Mouse (Mus musculus): ENCODE data around the gene Ms4a2.

The Ms4a2 gene

DNA sequence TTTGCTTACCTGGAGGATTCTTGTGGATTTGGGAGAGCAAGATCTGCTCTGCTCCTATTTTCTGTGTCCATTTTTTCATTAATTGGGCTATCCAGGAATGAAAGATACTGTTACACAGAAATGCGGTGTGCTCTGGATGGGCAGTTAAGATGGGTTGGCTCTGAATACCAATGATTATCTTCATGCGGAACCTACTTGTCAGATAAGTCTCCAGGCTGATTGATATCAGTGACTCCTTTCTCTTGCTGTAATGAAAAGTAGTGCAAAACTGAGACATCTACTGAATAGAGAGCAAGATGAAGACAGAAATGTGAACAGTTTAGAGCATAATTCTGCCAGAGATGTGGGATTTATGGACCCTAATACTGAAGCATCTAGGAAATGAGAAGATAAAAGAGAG is at the start of gene Ms4a2:
Gene Ms4a2, minus strand, starts transcription at position 169 of the 400 bp plus-strand sequence.
- DNase-seq (ENCODE audit: low read depth, low spot score) = no peak

DNA sequence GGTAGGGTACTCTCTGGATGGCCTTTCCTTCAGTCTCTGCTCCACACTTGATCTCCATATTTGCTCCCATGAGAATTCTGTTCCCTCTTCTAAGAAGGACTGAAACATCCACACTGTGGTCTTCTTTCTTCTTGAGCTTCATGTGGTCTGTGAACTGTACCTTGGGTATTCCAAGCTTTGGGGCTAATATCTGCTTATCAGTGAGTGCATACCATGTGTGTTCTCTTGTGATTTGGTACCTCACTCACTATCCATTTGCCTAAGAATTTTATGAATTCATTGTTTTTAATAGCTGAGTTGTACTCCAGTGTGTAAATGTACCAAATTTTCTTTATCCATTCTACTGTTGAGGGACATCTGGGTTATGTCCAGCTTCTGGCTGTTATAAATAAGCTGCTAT is 38.0 kb upstream of the Ms4a2 start:
- DNase-seq (ENCODE audit: low read depth, low spot score) = no peak

DNA sequence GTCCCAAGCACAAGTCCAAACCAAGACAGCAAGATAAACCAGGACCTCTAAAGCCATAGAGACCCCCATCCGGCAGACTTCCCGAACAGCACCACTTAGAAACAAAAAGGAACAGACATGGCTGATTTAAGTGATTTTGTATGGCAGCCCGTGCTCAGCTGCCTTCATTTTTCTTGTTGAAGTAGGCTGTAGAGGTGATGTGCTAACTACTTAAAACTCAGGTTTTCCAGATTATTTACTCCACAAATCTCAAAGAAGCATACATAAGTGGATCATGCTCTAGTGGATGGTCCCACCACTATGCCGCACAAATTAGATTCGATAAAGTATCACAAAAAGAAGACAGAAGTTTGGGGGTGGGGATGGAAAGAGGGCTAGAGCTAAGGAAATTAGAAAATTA is 36.9 kb upstream of the Ms4a2 start, which contains the start of gene Oosp2:
Gene Oosp2, minus strand, starts transcription at position 101 of the 400 bp plus-strand sequence.
- no peak for DNase-seq (ENCODE audit: low read depth, low spot score)

DNA sequence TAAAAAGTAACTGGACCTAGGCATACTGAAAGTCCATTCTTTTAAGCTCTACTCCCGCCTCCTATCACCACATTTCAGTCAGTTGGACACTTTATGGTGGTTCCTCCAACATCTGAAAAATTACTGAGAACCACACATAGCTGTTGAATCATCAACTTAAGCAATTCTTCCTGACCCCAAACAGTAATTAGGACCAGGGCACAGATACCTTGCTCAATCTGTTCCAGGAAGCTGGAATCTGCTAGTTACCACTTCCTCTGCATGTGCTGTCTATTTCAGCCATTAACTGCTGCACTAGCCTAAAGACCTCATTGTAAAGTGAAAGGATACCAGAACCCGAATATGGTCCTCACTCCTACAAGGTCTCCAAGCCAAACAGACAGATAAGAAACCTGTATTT is 35.6 kb upstream of the Ms4a2 start:
- peak; percentile 3 for DNase-seq (ENCODE audit: low read depth, low spot score)

DNA sequence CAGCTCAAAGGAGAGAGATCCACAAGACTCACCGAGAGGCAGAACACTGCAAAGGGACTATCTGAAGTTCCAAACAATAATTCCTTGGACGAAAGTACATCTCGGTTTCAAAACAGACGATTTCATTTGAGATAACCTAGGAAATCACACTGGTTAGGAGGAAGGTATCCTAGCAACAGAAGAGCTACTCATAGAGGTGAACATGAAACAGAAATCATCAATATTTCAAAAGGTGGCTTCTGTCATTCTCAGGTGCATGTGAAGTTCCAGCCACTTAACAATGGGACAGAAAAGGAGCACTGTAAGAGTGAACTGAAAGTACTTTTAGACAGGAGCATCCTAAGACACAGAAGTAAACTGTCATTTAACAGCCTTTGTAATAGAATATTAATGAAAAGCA is 26.0 kb upstream of the Ms4a2 start:
- no peak for DNase-seq (ENCODE audit: low read depth, low spot score)

DNA sequence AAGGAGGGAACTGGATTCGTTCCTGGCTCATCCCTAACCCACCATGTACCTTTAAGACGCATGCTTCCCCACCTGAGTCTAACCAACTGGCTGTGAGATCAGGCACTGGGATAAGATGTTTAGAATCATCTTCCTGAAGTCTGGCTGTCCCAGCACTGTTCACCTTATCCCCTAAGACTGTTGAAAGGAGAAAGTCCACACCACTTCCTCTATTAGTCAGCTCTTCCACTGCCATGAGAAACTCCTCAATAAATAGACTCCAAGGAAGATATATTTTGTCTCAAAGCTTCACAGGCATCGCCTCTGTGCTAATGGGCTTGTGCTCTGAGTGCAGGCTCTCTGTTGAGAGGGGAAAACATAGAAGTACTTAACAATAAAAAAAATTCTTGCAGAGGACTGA is 22.6 kb upstream of the Ms4a2 start:
- no peak for DNase-seq (ENCODE audit: low read depth, low spot score)

DNA sequence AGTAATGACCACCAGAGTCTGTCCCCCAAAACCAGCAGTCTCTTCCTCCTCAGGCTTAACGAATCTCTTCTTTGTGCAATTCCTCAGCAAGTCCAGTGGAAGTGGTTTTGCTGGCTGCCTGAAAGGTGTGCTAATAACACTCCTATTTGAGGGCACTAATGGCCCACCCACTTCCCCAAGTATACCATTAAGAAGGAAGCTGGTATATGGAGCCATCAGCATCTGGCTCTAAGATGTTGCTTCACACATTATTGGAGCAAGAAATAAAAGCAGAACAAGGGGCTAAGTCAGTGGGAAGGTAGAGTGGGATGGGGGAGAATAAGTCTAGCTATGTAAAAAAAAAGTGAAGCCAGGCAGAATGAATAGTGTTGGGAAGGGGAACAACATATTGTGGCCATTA is 17.2 kb upstream of the Ms4a2 start, which contains the start of gene Ms4a3:
Gene Ms4a3, minus strand, starts transcription at position 120 of the 400 bp plus-strand sequence.
- DNase-seq (ENCODE audit: low read depth, low spot score) = no peak

DNA sequence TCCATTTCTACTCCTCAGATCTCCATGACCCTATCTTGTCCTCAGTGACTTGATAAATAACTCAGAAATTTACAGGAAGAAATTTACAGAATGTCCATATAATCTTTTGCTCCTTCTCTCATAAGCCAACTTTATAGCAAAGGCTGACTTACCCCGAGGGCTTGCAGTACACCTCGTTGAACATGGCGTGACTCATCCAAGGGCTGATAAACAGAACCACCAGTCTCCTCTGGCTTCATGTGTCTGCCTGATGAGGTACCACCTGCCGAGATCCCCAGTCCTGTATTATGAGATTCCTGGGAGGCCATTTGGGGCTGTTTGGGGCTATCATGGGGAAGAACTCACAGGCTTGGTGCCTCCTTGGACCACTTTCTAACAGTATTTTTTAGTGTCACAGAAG is 15.5 kb upstream of the Ms4a2 start:
- peak; percentile 9 for DNase-seq (ENCODE audit: low read depth, low spot score)

DNA sequence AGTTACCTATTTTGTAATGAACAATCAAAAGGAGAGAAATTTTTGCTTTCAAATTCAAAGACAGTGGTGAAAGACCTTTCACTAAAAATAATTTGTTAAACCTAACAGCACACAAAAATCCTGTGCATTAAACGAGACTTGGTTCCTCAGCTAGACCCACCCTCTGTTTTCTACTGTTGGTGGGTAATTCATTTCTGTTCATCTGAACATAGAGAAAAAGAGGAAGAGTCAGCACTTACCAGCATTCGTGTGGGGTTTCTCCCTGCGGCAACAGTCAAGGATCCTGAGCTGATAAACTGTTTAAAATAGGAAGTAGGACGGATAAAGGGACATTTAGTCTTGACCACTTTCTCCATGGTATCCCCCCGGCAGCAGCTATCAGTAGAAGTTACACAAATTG is 12.1 kb upstream of the Ms4a2 start:
- no peak for DNase-seq (ENCODE audit: low read depth, low spot score)

DNA sequence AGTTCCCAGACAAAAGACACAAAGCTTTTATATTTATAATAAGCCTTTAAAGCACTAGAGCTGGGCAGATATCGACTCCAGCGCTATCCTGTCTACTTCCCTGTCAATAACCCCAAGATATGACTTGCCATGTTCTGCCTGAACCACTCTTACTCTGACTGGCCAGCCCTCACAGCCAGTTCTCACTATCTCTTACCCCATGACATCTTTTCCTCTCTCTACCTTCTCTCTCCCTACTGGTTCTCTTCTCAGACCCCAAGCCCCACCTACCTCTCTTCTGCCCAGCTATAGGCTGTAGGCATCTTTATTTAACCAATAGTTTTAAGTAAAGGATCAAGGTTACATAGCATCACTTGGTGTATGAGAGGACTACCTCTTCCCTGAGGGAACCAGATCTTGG is 10.8 kb upstream of the Ms4a2 start:
- no peak for DNase-seq (ENCODE audit: low read depth, low spot score)

DNA sequence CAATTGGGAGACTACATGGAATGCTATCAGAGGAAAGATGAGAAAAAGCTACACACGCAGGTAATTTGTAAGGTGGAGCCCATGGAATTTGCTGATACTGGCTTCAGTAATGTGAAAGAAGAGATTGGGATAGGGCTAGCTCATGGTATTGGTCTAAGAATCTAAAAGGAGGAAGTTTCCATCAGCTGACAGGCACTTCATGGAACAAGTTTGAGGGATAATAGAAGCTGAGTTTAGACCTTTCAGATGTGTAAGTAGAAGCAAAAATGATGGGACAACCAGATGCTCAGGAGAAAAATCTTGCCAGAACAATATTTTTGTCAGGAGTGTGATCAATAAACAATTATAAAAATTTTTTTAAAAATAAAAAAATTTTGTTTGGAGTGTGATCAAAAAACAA is 10.2 kb upstream of the Ms4a2 start:
- DNase-seq (ENCODE audit: low read depth, low spot score) = no peak

DNA sequence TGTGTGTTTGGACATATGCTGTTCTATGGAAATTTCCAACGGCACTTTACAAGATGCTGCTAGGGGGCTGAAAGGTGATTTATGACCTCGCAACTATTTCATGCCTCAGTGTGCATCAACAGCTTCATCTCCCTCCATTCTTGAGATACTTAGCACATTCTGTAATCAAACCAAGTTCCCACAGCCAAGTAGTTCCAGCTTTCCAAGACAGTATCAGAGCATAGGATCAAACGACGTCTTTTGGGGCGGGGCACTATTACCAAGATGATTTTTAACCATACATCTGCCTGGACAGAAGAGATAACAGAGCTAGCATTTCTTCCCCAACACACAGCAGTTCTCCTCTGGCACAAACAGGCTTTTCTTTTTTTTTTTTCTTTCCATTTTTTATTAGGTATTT is 1.7 kb upstream of the Ms4a2 start:
- DNase-seq (ENCODE audit: low read depth, low spot score) = no peak

DNA sequence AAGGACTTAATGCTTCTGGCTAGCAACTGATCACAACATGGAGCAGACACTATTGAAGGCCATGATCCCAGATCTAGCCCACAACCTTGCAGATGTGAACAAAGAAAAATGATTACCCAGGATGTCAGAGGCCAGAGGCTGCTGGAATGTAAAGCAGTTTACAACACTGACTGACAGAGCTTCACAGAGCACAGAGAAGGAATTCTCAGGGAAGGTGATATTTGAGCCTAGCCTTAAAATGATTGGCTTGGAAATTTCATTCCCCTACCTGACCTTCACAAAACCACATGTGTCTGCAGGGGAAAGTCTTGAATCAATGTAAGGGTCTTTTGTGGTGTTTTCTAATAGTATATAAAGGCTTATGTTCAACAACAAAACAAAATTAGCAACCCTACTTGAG is 1.3 kb upstream of the Ms4a2 start:
- DNase-seq (ENCODE audit: low read depth, low spot score) = no peak

DNA sequence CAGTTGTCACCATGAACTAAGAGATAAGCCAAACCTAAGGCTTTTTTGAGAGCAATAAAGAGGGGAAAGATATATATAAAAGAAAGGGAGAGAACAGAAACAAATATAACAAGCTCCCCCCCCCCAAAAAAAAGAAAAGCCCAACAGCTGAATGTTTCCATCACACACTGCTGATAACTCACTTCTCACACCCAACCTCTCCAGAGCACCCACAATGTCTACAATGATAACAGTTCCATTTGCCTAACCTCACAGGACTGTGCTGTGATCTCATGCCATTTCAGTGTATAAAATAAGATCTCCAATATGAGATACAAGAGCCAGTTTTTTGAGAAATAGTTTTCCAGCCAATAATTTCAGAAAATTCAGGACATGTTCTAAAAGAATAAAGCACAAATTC is 5.5 kb downstream of the Ms4a2 start:
- no peak for DNase-seq (ENCODE audit: low read depth, low spot score)

DNA sequence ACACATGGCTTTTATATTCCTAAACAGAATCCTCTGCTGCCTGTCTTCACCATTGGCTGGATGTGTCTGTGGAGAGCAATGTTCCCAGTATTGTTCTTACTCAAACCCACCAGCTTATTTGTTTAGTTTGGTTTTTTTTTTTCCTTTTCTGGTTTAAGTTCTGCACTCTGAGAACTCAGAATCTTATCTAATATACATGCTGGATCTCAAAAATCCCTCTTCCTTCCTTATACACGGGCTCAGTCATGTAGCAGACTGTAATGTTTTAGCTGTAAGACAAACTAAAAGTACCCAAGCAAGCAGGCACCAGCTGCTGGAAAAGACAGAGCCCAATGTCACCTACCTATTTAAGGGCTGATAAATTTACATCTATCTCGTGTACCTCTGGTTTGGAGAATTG is 8.7 kb downstream of the Ms4a2 start:
- DNase-seq (ENCODE audit: low read depth, low spot score) = no peak

DNA sequence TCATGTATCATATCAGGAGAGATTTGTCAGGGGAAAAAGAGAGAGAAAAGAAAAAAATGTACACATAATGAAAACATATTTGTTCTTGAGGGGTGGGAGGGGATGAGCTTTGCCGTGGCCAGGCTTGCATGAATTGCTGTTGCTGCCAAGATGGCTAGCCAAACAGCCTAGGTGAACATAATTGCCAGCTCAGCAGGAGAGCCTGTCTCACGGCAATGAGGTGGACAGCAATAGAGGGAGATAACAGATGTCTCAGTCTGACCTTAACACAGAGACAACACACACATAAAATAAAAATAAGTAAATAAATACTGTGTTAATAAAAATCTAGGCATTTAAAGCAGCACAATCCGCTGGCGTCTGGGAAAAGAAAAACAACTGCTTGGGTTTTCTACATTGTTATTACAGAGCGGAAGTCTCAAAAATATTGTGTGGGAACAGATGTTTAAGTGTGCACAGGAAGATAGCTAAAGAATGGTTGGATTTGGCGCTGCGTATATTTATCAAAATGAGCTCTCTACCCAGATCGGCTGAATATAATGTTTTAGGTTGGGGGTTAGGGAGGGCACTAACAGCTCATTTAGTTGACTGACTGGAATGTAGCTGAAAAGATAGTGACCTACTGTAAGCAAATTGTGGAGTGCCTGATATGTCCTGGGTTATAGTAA is 9.6 kb downstream of the Ms4a2 start:
- no peak for DNase-seq (ENCODE audit: low read depth, low spot score)

DNA sequence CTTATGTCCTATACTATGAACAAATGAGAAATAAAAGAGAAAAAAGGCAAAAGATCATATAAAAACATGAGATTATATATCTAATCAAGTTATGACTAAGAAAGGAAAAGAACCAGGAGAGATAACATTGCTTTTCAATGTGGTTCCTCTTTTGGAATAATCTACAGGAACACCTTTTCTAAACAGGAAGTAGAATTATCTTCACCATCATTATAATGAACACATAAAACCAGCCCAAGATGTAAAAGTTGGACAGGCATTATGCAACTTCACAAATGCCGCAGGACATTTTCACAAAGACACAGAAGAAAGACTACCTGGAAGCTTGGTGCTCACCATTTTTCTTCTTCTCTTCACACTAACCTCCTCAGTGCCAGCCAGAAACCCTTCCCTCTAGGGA is 10.4 kb downstream of the Ms4a2 start:
- DNase-seq (ENCODE audit: low read depth, low spot score) = no peak

DNA sequence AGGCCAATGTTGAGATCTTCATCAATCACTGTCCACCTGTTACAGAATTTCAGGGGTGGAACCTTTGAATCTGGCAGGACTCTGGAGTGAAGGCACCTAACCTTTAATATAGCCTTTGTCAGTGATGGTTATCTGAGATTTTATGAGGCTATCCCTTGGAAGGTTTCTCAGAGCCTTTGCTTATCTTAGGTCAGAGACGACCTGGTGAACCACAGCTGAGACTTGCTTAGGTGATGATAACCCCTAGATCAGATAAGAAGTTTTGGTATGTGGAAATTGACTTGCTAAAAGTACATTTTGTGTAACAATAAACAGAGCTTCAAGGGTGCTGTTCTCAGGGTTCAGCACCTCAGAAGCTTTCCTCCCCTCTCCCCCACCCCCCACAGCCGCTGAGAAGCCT is 11.2 kb downstream of the Ms4a2 start:
- no peak for DNase-seq (ENCODE audit: low read depth, low spot score)

DNA sequence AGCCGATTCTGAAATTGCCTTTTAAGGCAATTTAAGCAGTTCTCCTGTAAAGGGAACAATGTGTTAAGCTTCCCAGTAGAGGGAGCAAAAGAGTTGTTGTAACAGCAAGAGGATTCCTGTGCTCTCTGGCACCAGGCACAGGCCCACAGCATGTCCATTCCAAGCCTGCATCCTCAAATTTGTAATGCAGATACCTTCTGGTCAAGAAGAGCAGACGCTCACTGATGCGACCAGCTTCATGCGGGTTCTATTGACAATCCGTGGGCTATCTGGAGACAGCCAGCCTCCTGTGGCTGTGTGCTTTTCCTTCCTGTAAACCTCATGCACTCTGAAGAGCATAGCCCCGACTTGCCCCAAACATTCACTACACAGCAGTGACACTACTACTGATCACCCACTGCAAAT is 12.0 kb downstream of the Ms4a2 start:
- peak; percentile 66 for DNase-seq (ENCODE audit: low read depth, low spot score)

DNA sequence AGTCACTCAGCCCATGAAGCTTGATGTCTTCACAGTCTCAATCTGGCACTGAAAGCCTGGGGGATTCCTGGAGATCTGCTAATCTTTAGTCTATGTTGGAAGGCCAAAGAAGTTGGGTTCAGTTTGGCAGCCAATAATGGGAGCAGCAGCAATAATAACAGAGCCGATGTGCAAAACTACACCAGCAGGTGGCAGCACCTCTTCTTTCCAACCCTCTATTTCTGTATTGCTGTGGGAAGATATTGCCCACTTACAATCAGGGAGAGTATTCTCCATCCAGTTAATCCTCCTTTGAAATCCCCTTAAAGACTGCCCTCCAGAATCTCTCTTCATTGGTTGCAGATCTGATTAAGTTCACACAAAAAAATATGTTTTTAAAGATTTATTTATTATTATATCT is 15.3 kb downstream of the Ms4a2 start:
- peak; percentile 74 for DNase-seq (ENCODE audit: low read depth, low spot score)

DNA sequence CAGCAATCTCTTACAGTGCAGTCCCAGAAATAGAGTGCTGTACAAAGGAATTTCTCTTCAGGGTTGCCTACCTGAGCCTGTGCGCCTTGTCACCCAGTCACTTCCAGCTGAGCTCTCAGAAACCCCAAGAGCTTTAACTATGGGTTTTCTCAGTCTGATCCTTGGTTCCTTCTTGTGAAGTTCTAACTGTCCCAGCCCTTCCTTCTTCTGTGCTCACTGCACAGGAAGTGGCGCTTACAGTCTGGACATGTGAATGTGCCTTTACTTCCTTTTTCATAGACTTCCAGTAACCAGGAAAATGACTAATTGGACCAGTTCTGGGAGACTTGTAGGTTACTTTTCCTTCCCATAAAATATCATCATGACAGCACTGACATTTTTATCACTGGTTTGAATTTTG is 18.9 kb downstream of the Ms4a2 start, which contains the start of gene Ms4a6d:
Gene Ms4a6d, minus strand, starts transcription at position 247 of the 400 bp plus-strand sequence.
- DNase-seq (ENCODE audit: low read depth, low spot score) = no peak

DNA sequence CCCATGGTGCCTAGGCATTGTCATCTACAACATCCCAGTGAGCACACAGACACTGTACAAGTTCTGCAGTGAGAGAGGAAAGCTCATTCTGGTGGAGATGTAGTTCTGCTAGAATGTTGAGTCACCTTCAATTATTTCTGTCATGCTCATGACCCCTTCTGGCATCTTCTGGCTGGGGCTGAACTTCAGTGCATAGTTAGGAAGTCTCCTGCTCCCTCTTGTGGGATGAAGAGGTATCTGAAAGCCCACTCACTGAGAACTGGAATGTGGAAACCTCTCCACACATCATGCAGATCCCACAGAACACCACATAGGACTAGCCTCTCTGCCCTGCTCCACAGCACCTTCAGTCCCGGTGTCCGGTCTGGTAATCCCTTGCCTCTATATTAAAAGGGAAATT is 21.5 kb downstream of the Ms4a2 start:
- peak; percentile 72 for DNase-seq (ENCODE audit: low read depth, low spot score)

DNA sequence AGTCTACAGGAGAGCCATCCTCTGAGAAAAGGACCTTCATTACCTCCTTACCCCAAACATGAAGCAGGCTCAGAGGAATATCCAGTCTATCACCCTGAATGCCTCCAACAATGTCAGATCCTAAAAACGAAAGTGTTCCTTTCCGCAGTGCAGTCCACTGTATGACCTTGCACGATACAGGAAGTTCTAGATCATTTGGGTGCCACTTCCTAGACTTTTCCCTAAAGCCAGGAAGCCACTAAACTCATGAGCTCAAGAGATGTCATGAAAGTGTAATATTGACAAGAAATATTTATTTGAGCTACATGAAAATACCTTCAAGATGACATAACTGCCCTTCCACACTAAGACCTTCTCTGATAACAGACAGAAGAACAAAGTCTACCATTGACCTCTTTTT is 22.2 kb downstream of the Ms4a2 start:
- no peak for DNase-seq (ENCODE audit: low read depth, low spot score)

DNA sequence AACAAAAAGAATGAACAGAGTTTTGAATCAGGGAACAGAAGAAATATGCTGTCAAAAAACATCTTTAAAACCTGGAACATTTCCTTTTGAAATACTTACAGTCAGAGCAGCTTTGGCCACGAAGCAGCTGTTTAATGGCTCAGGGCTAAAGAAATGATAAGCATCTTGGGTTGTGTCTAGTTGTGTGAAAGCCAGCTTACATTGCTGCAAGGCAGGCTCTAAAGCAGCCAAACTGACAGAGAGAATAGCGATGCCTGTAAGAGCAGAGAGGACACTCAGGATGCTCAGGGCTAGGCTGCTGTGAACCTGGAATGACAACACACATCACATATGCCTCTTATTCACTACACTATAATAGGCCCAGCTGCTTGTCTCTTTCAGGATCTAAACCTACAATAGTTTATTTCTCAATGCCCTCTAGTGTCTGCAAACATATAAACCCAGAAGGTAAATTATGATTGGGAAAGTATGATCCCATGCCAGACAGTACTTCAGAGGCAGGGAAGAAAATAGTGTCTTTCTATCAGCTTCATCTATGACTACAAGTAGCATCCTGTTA is 33.5 kb downstream of the Ms4a2 start:
- DNase-seq (ENCODE audit: low read depth, low spot score) = no peak
